Mouse (Mus musculus) megakaryocyte, embryonic 14.5 days (primary cell): ENCODE results near the gene Olfr194.

Source experiments
- FLI1 ChIP-seq: IDR thresholded peaks from 2 replicates; pipeline ENCODE4 v1.6.1; 2012; ENCODE audit warnings: low read length, inconsistent platforms, mixed read lengths
- GATA1 ChIP-seq: IDR thresholded peaks from 3 replicates; pipeline ENCODE4 v1.6.1; 2012; ENCODE audit warnings: mixed read lengths, low read length, inconsistent platforms, borderline replicate concordance

GRCm38 (mm10) chr16:59130740-59131139 is 9.9 kb upstream of the Olfr194 start:
- TF ChIP-seq FLI1: no peak
- no peak for TF ChIP-seq GATA1
